Mouse (Mus musculus) liver, adult 2 months (tissue): ENCODE results near the gene Wdr13.
A peak's percentile ranks its signal among the peaks of the same experiment; 100 is the strongest.

Source experiments
- CTCF ChIP-seq: fragments of 200-500 bp; IDR thresholded peaks from 2 replicates; pipeline ENCODE4 v1.5.1; 2011; ENCODE audit warnings: low read depth, low read length, control low read depth
- POLR2A ChIP-seq: fragments of 200-500 bp; IDR thresholded peaks from 2 replicates; pipeline ENCODE4 v1.6.1; 2011; ENCODE audit warnings: low read length, control low read depth; ENCODE audit not compliant: insufficient read depth; ENCODE audit errors: extremely low read depth

DNA sequence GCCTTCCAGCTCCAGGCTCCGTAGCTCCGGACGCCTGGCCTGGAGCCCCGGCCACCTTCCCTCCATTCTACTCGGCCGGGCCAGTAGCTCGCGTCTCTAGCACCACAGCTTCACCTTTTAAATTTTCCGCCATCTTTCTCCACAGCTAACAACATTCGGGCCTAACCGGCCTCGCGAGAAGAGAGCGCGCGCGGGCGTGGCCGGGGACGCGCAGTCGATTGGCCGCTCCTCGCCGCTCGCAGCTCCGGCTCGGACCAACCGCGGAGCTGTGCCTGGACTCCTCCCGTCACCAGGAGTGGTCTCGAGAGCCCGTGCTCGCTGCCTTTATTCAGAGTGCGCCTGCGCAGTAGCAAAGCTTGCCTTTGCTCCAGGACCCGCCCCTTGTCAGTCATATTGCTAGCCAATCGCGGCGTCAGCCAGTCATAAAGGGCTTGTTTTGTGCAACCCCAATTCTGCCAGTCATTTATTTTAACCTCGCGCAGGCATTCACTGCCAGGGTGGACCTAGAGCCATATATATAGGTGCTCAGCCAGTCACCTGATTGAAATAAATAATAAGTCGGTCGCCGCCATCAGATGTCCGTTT, 58.2 kb downstream of the Wdr13 start, which contains the start of gene Suv39h1:
- no peak for TF ChIP-seq CTCF
- TF ChIP-seq POLR2A, result 0 out of 2 replicates have a peak, but pooled peaks have one; percentile 21
